Mouse (Mus musculus) heart, embryonic 16.5 days (tissue): ENCODE results near the gene Zc3h18. TPM values are rescaled to one million over a fixed set of nuclear protein-coding genes. Genes with fewer than 3 reads are reported as not detected.
A peak's percentile ranks its signal among the peaks of the same experiment; 100 is the strongest.

Experiments used
- ATAC-seq: fragments of 200-750 bp; cut with Nextera tagmentation; replicated peaks from 2 replicates; pipeline ENCODE4 v1.8.0; 2017; ENCODE audit warnings: moderate number of reproducible peaks; ENCODE audit not compliant: insufficient read depth, low FRiP score; ENCODE audit errors: extremely low read depth
- H3K27ac ChIP-seq: fragments of 300-500 bp; sonication (generic); 2 replicates; pipeline ENCODE4 v1.5.1; 2014; ENCODE audit warnings: mild to moderate bottlenecking, low read length, control low read depth, moderate library complexity
- H3K27me3 ChIP-seq: fragments of 300-500 bp; sonication (generic); 2 replicates; pipeline ENCODE4 v1.6.1; 2014; ENCODE audit warnings: low read length, mixed read lengths; ENCODE audit not compliant: control insufficient read depth, insufficient read depth
- H3K36me3 ChIP-seq: fragments of 300-500 bp; sonication (generic); 2 replicates; pipeline ENCODE4 v1.6.1; 2014; ENCODE audit not compliant: control insufficient read depth, insufficient read depth
- H3K4me1 ChIP-seq: fragments of 300-500 bp; sonication (generic); 2 replicates; pipeline ENCODE4 v1.6.1; 2014; ENCODE audit warnings: low read length, mixed read lengths; ENCODE audit not compliant: control insufficient read depth, insufficient read depth
- H3K4me2 ChIP-seq: fragments of 300-500 bp; sonication (generic); 2 replicates; pipeline ENCODE4 v1.6.1; 2014; ENCODE audit warnings: low read depth, mild to moderate bottlenecking, control low read depth, low read length
- H3K4me3 ChIP-seq: fragments of 300-500 bp; sonication (generic); 2 replicates; pipeline ENCODE4 v1.5.1; 2014; ENCODE audit warnings: mild to moderate bottlenecking, control low read depth, low read length
- H3K9ac ChIP-seq: fragments of 300-500 bp; sonication (generic); 2 replicates; pipeline ENCODE4 v1.6.1; 2014; ENCODE audit warnings: low read length, control low read depth
- H3K9me3 ChIP-seq: fragments of 300-500 bp; sonication (generic); replicated peaks from 2 replicates; pipeline ENCODE4 v1.6.1; 2016; ENCODE audit warnings: low read length; ENCODE audit not compliant: control insufficient read depth
- WGBS: fragments of 180-500 bp; shearing (Covaris S2); extraction: QIAGEN DNeasy Blood & Tissue Kit; methylation state at CpG from one replicate; pipeline ENCODE4 v1.1.7; 2014; 5-methylcytosine and 5-hydroxymethylcytosine counted together
- polyA plus RNA-seq: library from polyadenylated mRNA; unstranded; fragments of >200 nt; fragmentation: Nextera tagmentation; extraction: Ambion mirVana; gene quantifications from 2 replicates; pipeline ENCODE4 v1.2.1, GENCODE M21; 2015

Zc3h18 gene
- polyA plus RNA-seq, 1 experiment from 2014 or later: 28.7 TPM

DNA sequence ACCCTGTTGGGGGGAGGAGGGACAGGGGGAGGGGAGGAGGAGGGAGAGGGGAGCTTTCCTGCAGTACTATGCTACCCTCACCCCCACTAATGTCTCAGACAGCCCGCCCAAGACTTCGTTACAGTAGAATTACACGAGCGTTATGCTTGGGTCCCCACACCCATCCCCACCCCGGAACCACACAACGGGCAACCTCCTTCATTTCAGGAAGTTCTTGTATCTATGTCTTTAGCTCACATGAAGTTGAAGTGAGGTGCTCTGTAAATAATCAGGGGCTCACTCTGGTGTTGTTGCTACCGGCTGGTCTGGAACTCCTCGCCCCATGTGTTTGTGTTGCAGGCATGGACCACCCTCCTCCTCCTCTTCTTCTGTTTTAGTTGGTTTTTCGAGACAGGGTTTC is 51.8 kb downstream of the Zc3h18 start:
- H3K4me1 ChIP-seq: peaks cover 23% of the 10 kb centered on the region
- H3K4me2 ChIP-seq: no peak overlapping the region
- 81% methylated on average over 9 of the region's 9 CpGs for WGBS
- no peak overlapping the region for H3K4me3 ChIP-seq
- no peak overlapping the region for H3K9ac ChIP-seq
- no peak overlapping the region for H3K27ac ChIP-seq
- ATAC-seq: no peak
- H3K36me3 ChIP-seq: no peaks in the 10 kb centered on the region; the same call in 1 of the 2 replicates
- no peaks in the 10 kb centered on the region for H3K9me3 ChIP-seq
- H3K27me3 ChIP-seq: no peaks in the 10 kb centered on the region

DNA sequence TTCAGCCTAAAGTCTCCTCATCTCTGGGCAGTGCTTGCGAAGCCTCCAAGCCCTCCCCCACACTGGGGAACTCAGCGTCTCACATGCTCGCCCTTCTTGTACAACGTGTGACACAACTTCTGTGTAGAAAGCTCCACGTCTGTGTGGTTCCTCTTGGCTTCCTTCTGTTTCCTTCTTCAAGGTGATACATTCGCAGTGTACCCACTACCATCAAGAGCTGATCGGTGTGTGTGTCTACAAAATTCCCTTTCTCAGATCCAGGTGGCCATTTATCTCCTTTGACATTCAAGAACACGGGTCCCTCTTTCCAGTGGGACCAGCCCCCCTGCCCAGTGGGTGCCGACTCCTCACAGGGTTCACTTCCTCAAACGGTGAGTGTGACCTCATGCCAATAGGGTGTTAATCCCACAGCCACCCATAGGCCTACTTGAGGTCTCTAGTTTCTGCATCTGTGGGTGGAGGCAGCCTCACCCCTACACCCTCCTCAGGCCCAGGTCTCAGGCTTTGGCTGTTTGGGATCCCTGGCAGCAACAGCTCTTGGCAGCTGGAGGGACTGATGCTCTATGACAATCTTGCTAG is 53.7 kb downstream of the Zc3h18 start:
- no peaks in the 10 kb centered on the region for H3K27me3 ChIP-seq
- no peak for ATAC-seq
- H3K4me1 ChIP-seq: peaks cover 14% of the 10 kb centered on the region
- no peak overlapping the region for H3K27ac ChIP-seq
- no peaks in the 10 kb centered on the region; the same call in none of the 2 replicates for H3K36me3 ChIP-seq
- no peak overlapping the region for H3K9ac ChIP-seq
- H3K9me3 ChIP-seq: no peaks in the 10 kb centered on the region; the same call in 1 of the 2 replicates
- H3K4me3 ChIP-seq: no peak overlapping the region
- 72% methylated on average over 10 of the region's 10 CpGs for WGBS
- no peak overlapping the region for H3K4me2 ChIP-seq

DNA sequence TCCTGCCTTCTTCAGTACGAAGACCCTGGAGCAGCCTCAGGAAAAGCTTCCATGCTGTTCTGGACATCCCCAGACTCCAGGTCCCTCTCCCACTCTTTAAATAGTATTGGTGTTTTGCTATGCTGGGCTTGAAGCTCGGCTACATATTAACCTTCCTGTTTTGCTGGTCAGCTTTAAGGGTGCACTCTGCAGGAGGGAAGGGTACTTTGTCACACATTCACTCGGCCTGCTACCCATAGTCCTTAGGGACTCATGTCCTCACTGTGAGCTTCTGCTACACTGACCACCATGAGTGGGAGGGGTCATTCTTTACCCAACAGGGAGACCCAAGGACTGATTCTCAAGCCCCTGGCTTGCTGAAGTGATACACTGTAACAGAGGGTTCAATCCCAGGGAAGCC is 54.2 kb downstream of the Zc3h18 start:
- no peak for ATAC-seq
- peaks cover 5% of the 10 kb centered on the region for H3K36me3 ChIP-seq
- no peak overlapping the region for H3K4me3 ChIP-seq
- WGBS: 81% methylated on average over 3 of the region's 3 CpGs
- no peaks in the 10 kb centered on the region for H3K27me3 ChIP-seq
- peaks cover 14% of the 10 kb centered on the region for H3K4me1 ChIP-seq
- no peak overlapping the region for H3K4me2 ChIP-seq
- no peak overlapping the region for H3K27ac ChIP-seq
- no peak overlapping the region for H3K9ac ChIP-seq
- H3K9me3 ChIP-seq: peaks cover 3% of the 10 kb centered on the region

DNA sequence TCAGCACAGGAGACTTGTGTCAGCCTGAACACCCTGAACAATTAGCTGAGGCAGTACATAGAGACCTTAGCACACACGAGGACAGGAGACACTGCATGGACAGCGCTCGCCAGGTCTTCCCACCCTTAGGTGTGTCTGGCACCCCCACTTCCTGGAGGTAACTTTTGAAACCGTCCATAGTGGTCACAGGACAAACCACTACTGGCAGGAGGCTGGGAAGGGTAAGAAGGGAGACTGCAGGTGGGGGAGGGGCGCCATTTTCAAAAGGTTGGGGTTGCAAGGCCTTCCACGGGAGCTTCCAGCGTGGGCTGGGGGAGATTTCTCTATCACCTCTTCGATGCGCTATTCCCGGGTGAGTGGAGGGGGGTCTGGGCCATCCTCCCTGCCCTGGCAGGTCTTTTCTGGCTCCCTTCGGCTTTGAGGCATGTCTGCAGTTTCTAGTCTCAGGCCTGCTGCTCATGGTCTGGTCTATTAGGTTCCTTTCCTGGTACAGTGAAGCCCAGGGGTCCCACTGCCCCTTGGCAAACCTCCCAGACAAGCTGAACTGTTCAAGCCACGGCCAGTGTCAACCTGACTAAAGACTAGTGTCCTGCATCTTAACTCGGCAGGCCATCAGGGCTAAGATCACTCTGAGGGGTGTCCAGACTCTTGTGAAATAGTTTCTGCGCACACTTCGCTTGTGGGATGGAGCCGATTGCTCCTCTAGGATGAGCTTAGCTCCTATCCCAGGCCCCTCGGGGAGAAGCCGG is 55.5 kb downstream of the Zc3h18 start:
- Histone ChIP-seq H3K27ac (peak overlapping the region; percentile 78), H3K27me3 (no peaks in the 10 kb centered on the region), H3K4me2 (peak overlapping the region; percentile 79), H3K9me3 (peaks cover 3% of the 10 kb centered on the region), H3K4me3 (peak overlapping the region; percentile 67), H3K36me3 (peaks cover 15% of the 10 kb centered on the region), H3K4me1 (peaks cover 14% of the 10 kb centered on the region), H3K9ac (peak overlapping the region; percentile 83)
- ATAC-seq: no peak
- 27% methylated on average over 18 of the region's 18 CpGs for WGBS

DNA sequence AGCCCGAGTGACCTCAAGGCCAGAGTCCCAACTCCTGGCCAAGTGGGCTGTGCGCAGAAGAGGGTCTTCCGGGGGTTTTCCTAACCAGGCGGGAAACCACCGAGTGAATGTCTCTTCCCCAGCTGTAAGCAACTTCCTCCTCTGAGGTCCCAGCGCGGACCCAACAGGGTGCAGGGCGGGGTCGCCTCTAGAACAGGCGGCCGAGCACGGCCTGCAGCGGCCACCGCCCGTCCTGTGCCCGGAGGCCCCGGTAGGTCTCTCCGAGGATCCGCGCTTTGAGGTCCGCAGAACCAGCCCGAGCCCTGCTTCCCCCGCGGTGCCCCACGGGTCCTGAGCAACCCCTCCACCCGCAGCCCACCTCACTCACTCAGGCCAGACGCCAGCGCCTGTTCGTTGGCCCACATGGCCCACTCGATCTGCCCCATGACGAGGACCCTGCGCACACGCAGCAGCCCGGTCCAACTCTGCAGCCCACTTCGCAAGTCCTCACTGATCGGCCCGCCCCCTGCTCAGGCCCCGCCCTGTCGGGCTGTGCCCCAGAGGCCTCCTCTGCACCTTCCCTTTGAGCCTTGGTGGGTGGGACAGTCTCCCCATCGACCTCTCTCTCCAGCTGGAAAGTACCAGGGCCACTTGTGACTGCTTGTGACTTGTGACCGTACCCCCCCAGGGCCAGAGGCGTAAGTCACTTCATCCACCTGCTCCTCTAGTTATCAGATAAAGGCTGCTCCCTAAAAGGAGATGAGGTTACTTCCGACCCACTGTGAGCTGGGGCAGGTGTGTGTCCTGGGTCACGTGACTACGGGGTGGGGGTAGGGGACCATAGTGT is 56.2 kb downstream of the Zc3h18 start, which contains the start of gene Cyba:
Gene Cyba, minus strand, starts transcription at position 488 of the 826 bp plus-strand sequence.
- H3K36me3 ChIP-seq: peaks cover 19% of the 10 kb centered on the region
- 3% methylated on average over 44 of the region's 45 CpGs for WGBS

DNA sequence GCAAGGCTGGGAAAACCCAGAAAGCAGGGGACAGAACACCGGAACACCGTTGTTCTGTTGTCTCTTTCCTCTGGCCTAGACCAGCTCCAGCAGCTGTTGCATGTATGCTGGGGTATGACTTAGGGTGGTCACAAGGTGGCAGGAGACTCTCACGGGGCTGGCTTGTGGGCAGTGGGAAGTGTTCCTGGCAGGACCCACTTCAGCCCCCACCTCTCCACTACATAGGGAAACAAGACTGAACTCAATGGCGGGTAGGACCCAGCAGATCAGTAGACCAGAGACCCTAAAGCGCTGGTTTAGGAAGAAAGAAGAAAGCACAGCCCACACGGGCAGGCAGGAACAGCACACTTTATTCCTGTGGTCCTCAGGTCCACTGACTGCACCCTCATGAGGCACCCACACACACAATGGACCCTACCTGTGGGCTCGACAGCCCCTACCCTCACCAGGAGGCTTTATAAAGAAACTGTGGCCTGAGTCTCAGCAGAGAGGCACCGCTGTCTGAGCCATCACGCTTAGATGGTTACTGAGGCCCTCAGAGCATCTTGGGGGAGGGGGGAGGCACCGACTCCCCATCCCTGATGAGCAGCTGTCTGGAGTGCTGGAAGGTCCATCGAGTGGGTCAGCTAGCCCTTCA is 57.0 kb downstream of the Zc3h18 start:
- H3K4me1 ChIP-seq: peaks cover 18% of the 10 kb centered on the region
- peak; percentile 20 for ATAC-seq
- H3K27ac ChIP-seq: peak overlapping the region; percentile 78
- H3K27me3 ChIP-seq: no peaks in the 10 kb centered on the region
- H3K4me2 ChIP-seq: peak overlapping the region; percentile 79
- no peak overlapping the region; the same call in 1 of the 2 replicates for H3K4me3 ChIP-seq
- H3K9me3 ChIP-seq: peaks cover 3% of the 10 kb centered on the region
- H3K9ac ChIP-seq: no peak overlapping the region
- peaks cover 19% of the 10 kb centered on the region for H3K36me3 ChIP-seq
- WGBS: 64% methylated on average over 11 of the region's 11 CpGs

More for the DNA sequence above, 56.2 kb downstream of the Zc3h18 start, which contains the start of gene Cyba:
- peaks cover 3% of the 10 kb centered on the region for H3K9me3 ChIP-seq
- peak within 1 kb of the TSS; percentile 67 for H3K4me3 ChIP-seq
- H3K27me3 ChIP-seq: no peaks in the 10 kb centered on the region
- H3K9ac ChIP-seq: peak within 1 kb of the TSS; percentile 83
- peak within 1 kb of the TSS; percentile 79 for H3K4me2 ChIP-seq
- ATAC-seq: peak; percentile 87
- H3K27ac ChIP-seq: peak within 1 kb of the TSS; percentile 78
- peaks cover 14% of the 10 kb centered on the region for H3K4me1 ChIP-seq

DNA sequence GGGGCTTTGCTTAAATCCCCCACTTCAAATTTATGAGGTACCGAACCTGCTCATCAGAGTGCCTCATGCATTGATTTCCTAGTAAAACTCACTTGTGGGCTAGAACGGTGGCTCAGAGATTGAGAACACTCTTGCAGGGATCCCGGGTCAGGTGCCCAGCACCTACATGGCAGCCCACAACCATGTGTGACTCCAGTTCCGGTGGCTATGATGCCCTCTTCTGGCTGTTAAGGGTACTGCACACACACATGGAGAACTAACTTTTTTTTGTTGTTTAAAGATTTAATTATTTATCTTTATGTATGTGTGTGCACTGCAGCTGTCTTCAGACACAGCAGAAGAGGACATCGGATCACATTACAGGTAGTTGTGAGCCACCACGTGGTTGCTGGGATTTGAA is 59.0 kb downstream of the Zc3h18 start:
- 85% methylated on average over 6 of the region's 6 CpGs for WGBS
- peaks cover 18% of the 10 kb centered on the region for H3K4me1 ChIP-seq
- no peak overlapping the region for H3K9ac ChIP-seq
- no peak overlapping the region for H3K4me3 ChIP-seq
- H3K27ac ChIP-seq: no peak overlapping the region
- no peaks in the 10 kb centered on the region for H3K27me3 ChIP-seq
- H3K4me2 ChIP-seq: no peak overlapping the region
- ATAC-seq: no peak
- peaks cover 3% of the 10 kb centered on the region for H3K9me3 ChIP-seq
- H3K36me3 ChIP-seq: peaks cover 19% of the 10 kb centered on the region

DNA sequence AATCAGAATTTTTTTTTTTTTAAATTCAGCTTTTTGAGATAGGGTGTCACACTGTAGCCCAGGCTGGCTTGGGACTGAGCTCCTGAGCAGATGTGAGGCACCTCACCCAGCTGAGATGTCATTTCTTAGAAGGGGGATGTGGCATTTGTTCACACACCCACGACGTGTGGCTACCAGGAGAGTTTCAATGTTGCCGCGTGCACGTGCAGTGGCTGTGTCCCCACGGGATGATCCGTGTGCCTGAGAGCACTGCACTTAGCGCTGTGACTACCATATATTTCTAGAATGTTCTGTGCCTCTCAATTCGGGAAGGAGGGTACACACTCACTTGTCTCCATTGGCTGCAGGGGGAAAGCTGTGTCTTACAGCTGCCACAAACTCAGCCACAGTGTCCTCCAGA is 59.7 kb downstream of the Zc3h18 start:
- no peak overlapping the region for H3K27ac ChIP-seq
- peaks cover 3% of the 10 kb centered on the region for H3K9me3 ChIP-seq
- peaks cover 19% of the 10 kb centered on the region for H3K36me3 ChIP-seq
- H3K4me2 ChIP-seq: no peak overlapping the region
- H3K27me3 ChIP-seq: no peaks in the 10 kb centered on the region
- WGBS: 88% methylated on average over 9 of the region's 9 CpGs
- no peak overlapping the region for H3K9ac ChIP-seq
- peaks cover 18% of the 10 kb centered on the region for H3K4me1 ChIP-seq
- H3K4me3 ChIP-seq: no peak overlapping the region
- ATAC-seq: no peak
